Mouse (Mus musculus) left cerebral cortex, adult 9 months (tissue): ENCODE measurements around the gene Ccdc90b.

Experiments used
- DNase-seq, 2 experiments: peaks; one replicate each; pipeline ENCODE4 v3.0.0; 2022; ENCODE audit warnings: low spot score in 2 of 2

The Ccdc90b gene

DNA sequence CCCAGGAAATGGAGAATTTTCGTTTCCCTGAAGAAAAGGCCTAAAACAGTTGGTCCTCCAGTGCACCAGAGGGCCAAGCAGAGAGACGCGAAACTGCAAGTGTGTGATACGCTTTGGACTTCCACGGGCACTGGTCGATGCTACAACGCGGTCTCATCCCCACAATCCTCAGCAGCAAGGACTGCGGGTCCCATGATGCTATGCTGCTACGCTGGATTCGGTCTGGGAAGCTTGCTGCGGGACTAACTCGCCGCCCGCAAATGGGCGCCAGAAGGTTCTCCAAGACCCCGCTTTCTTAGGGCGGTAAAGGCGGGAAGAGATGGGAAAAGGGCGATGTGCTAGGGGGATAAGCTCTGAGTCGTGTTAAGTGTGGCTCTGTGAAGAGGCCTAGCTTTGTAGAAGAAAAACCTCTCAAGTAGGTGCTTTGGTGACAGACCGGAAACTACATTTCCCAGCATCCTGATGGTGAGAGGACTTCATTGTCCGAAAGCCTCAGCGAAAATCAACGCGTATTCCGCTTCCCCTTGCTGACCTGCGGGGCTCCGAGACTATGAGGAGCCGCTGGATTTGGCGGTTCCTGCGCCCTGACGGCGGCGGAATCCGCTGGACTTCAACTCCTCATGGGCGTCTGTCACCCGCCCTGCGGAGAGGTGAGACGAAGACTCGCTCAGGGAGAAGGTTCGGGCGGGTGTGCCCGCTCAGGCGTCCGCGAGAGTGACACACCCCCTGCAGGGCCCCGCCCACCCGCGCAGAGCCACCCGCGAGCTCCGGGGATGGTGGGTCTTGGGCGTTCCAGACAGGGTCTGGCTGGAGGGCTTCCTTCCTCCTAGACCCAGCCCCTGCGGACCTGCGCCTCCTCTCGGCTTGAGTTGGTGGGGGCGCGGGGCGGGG is at the start of gene Ccdc90b:
TSS of gene Ccdc90b (plus strand) at position 164 of the 891 bp plus-strand sequence.
- peak; percentile 84 to 93 for DNase-seq

GRCm38 (mm10) chr7:92520397-92520796 is 40.6 kb upstream of the Ccdc90b start:
- DNase-seq = no peak

GRCm38 (mm10) chr7:92520820-92521219 is 40.1 kb upstream of the Ccdc90b start:
- DNase-seq = peak in 1 of 2 experiments; percentile 30

GRCm38 (mm10) chr7:92529245-92529644 is 31.7 kb upstream of the Ccdc90b start:
- DNase-seq = no peak

GRCm38 (mm10) chr7:92532351-92533036 is 28.5 kb upstream of the Ccdc90b start:
- DNase-seq = no peak

DNA sequence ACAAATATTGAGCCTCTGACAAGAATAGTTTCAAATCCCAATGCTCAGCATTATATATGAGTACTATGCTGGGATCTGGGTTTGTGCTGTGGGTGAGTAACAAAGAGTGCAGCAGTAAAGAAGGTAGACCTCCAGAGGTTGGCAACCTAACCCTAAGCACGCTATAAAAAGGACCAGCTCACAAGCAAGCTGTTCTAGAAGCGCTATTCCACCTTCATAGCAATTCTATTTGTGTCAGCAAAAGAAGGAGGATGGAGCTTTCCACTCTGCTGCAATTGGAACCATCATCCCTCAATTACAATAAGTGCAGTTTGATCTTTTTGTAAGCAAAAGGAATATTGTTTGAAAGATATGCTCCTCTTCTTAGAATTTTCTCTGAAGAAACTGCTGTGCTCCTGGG is 14.2 kb upstream of the Ccdc90b start:
- no peak for DNase-seq

GRCm38 (mm10) chr7:92550248-92550989 is 10.5 kb upstream of the Ccdc90b start:
- no peak for DNase-seq

DNA sequence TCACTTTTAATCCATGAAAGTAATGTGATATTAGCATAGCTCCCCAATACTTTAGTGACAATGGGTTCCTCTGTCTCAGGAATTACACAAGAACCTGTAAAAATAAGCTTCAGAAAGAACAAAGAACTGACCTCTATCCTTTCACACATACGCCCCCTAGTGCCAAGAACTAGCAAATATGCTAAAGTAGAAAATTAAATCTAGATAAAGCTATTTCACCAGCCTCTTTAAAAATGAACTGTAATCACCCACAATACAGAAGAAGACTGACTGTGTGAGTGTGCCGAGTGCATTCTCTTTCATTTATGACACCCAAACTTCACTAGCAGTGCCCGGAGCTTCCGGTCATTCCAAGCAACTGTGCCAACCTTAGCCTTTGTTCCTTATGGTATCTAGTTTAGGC is 10.0 kb upstream of the Ccdc90b start:
- peak in 1 of 2 experiments; percentile 51 for DNase-seq

DNA sequence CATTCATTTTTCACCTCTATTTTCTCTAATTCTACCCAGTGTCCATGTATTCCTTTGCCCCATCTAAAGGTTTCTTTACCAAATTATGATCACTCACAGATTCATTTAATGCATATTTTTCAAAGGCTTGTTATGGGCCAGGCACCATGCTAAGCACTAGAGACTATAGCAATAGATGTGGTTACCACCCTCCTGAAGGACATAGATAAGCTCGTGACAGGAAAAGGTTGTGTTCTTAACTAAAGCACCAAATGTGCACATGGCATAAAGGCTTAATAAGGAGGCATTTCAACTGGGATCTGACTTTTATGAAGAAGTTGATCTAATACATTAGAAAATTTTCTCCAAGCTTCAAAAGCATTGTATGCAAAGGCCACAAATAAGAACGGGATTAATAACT is 2.2 kb upstream of the Ccdc90b start:
- DNase-seq = no peak

GRCm38 (mm10) chr7:92566775-92567174 is 5.8 kb downstream of the Ccdc90b start:
- DNase-seq = no peak

DNA sequence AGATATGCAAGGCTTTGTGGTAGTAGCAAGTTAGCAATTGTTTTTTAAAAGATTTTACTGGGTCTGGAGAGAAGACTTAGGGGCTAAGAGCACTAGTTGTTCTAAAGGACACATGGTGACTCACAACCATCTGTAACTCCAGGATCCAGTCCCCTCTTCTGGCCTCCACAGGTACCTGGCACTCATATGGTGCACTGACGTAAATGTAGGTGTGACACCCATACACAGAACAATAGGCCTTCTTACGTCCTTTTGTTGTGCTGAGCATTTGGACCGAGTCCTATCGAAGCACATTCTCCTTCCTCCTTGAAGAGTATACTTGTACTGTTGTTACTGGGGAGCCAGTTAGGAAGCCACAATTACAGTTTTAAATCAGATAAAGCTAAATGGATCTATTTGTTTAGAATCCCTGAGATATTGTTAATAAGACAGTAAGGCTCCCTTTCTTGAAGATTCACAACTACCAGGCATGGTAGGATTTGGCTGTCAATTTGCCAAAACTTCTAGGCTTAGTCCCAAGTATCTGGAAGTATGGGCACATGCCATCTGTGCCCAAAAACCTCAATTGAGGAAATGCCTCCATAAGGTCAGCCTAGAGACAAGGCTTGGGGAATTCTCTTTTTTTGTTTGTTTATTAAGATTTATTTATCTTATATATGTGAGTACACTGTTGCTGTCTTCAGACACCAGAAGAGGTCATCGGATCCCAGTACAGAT is 19.7 kb downstream of the Ccdc90b start:
- DNase-seq = no peak

DNA sequence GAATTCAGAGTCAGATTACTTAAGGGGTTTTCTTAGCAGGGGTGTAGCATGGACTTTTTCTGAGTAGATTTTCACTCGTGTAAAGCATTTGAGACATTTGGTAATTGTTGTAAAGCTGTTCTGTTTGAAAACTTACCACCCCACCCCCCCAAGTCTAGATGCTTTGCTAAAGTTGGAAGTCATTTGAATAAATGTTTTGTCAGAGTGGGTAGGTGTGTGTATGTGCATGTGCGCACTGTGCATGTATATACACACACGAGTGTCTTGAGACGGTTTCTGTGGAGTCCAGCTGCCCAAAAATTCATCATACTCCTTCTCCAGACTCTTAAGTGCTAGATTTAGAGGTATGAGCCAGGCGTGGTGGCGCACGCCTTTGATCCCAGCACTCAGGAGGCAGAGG is 22.6 kb downstream of the Ccdc90b start:
- DNase-seq = no peak

- no peak for DNase-seq
Observed at GRCm38 (mm10) chr7:92589986-92590385, 29.0 kb downstream of the Ccdc90b start.

DNA sequence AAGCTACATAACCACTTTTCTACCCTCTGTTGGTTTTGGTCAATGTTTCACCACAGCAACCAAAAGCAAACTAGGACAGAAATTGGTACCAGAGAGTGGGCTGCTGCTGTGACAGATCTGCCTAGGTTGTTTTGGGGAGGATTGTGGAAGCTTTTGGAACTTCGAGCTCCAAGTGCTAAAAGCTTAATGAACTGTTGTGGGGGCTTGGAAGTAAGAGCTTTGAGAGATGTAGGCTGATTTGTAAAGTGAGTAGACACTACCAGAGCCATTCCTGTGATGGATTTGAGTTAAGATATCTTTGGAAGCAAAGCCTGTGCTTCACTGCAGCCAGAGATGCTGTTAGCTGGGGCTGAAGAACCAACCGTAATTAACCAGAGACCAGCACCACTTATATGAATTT is 29.9 kb downstream of the Ccdc90b start:
- no peak for DNase-seq

- no peak for DNase-seq
Observed at GRCm38 (mm10) chr7:92604961-92605360, 44.0 kb downstream of the Ccdc90b start.

DNA sequence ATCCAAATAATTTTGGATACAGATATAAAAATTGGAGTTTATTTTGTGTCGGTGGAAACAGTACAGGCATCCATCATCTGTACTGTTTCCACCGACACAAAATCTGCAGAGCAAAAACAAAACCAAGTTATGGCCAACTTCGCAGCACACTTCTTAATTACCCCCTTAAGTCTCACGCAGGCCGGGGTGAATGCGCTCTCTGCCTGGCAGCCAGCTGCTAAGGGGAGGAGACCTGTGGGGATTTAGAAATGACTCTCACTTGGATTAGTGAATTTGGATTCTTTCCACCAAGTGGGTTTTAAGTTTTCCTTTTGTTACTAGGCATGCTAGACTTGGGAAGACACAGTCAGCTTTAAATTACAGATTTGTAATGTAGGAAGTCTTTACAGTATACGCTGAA is 49.9 kb downstream of the Ccdc90b start:
- DNase-seq = no peak

GRCm38 (mm10) chr7:92624488-92624887 is 63.5 kb downstream of the Ccdc90b start:
- DNase-seq = no peak

DNA sequence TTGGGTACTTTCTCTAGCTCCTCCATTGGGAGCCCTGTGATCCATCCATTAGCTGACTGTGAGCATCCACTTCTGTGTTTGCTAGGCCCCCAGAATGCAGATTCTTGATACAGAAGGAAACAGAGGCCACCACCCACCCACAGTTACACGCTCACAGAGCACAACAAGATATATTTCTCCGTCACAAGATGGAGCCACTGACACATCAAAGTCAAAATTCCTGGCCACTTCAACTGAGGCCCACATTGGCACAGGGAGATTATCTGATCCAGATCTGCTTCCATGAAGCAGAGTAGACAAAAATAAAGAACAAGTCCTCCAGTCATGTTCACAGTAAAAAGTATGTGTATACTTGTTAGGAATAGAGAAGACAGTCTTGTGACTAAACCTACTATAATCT is 69.2 kb downstream of the Ccdc90b start:
- DNase-seq = peak in 1 of 2 experiments; percentile 17
